Mouse (Mus musculus): Measurements from ENCODE around the gene B830017H08Rik. TPM values are rescaled to one million over a fixed set of nuclear protein-coding genes. Genes with fewer than 3 reads are reported as not detected.

Gene B830017H08Rik
- polyA plus RNA-seq, 1 experiment from 2014 or later, result not detected

- ATAC-seq (ENCODE audit: low read depth) (no peak), DNase-seq (no peak)
- H3K27me3 ChIP-seq, result peaks cover 100% of the 10 kb centered on the region
- no peak overlapping the region for H3K27ac ChIP-seq
- no peak overlapping the region for H3K4me3 ChIP-seq (replicated peaks)
- no peaks in the 10 kb centered on the region for H3K36me3 ChIP-seq
- no peak overlapping the region for H3K9ac ChIP-seq
- 11% methylated on average over 7 of the region's 7 CpGs for WGBS (ENCODE audit: insufficient replicate concordance)
- no peak overlapping the region for H3K4me2 ChIP-seq
- H3K9me3 ChIP-seq (replicated peaks), result no peaks in the 10 kb centered on the region
- H3K4me1 ChIP-seq (replicated peaks), result peaks cover 53% of the 10 kb centered on the region
These were observed 31.0 kb upstream of the B830017H08Rik start for GRCm38 (mm10) chr16:17801777-17802455.

GRCm38 (mm10) chr16:17802456-17802838, 30.5 kb upstream of the B830017H08Rik start:
- Histone ChIP-seq H3K9ac (no peak overlapping the region), H3K4me2 (peak overlapping the region; percentile 50), H3K27me3 (peaks cover 100% of the 10 kb centered on the region), H3K4me3 (replicated peaks) (peak overlapping the region; percentile 37), H3K27ac (no peak overlapping the region), H3K4me1 (replicated peaks) (peaks cover 53% of the 10 kb centered on the region), H3K9me3 (replicated peaks) (no peaks in the 10 kb centered on the region), H3K36me3 (no peaks in the 10 kb centered on the region)
- 11% methylated on average over 18 of the region's 18 CpGs for whole genome bisulfite sequencing (ENCODE audit: insufficient replicate concordance)
- DNase-seq (no peak), ATAC-seq (ENCODE audit: low read depth) (no peak)

- peak overlapping the region; percentile 37 for H3K4me3 ChIP-seq (replicated peaks)
- H3K27me3 ChIP-seq, result peaks cover 100% of the 10 kb centered on the region
- 4% methylated on average over 83 of the region's 83 CpGs for WGBS (ENCODE audit: insufficient replicate concordance)
- H3K27ac ChIP-seq, result no peak overlapping the region
- no peaks in the 10 kb centered on the region for H3K9me3 ChIP-seq (replicated peaks)
- H3K36me3 ChIP-seq, result no peaks in the 10 kb centered on the region
- ATAC-seq (ENCODE audit: low read depth), result no peak
- peaks cover 56% of the 10 kb centered on the region for H3K4me1 ChIP-seq (replicated peaks)
- DNase-seq, result no peak
- 0 out of 2 replicates have a peak overlapping the region, but pooled peaks have one; percentile 13 for H3K9ac ChIP-seq
- H3K4me2 ChIP-seq, result peak overlapping the region; percentile 50
These were observed 29.9 kb upstream of the B830017H08Rik start for GRCm38 (mm10) chr16:17802839-17803674.

- peaks cover 48% of the 10 kb centered on the region for H3K4me1 ChIP-seq (replicated peaks)
These were observed 29.1 kb upstream of the B830017H08Rik start for GRCm38 (mm10) chr16:17803675-17804448.

GRCm38 (mm10) chr16:17804449-17804912, 28.4 kb upstream of the B830017H08Rik start:
- Histone ChIP-seq H3K9ac (no peak overlapping the region), H3K4me1 (replicated peaks) (peaks cover 48% of the 10 kb centered on the region), H3K4me2 (peak overlapping the region; percentile 63), H3K27me3 (peaks cover 99% of the 10 kb centered on the region), H3K4me3 (replicated peaks) (peak overlapping the region; percentile 41), H3K27ac (no peak overlapping the region), H3K9me3 (replicated peaks) (no peaks in the 10 kb centered on the region), H3K36me3 (no peaks in the 10 kb centered on the region)
- WGBS (ENCODE audit: insufficient replicate concordance), result under 1% methylated on average over 33 of the region's 33 CpGs
- DNase-seq (no peak), ATAC-seq (ENCODE audit: low read depth) (peak; percentile 19; the same call in 1 of the 2 replicates)

More at GRCm38 (mm10) chr16:17803675-17804448, 29.1 kb upstream of the B830017H08Rik start:
- DNase-seq (no peak), ATAC-seq (ENCODE audit: low read depth) (no peak)
- Histone ChIP-seq H3K27ac (no peak overlapping the region), H3K4me3 (replicated peaks) (peak overlapping the region; percentile 41), H3K4me2 (peak overlapping the region; percentile 63), H3K9ac (no peak overlapping the region), H3K9me3 (replicated peaks) (no peaks in the 10 kb centered on the region), H3K36me3 (no peaks in the 10 kb centered on the region), H3K27me3 (peaks cover 99% of the 10 kb centered on the region)
- 12% methylated on average over 33 of the region's 33 CpGs for WGBS (ENCODE audit: insufficient replicate concordance)

GRCm38 (mm10) chr16:17804982-17805381, 27.9 kb upstream of the B830017H08Rik start:
- no peak overlapping the region for H3K9ac ChIP-seq
- H3K27me3 ChIP-seq, result peaks cover 99% of the 10 kb centered on the region
- no peak overlapping the region for H3K4me3 ChIP-seq (replicated peaks)
- no peak overlapping the region for H3K27ac ChIP-seq
- H3K4me1 ChIP-seq (replicated peaks), result peaks cover 48% of the 10 kb centered on the region
- DNase-seq (no peak), ATAC-seq (ENCODE audit: low read depth) (no peak)
- H3K9me3 ChIP-seq (replicated peaks), result no peaks in the 10 kb centered on the region
- H3K4me2 ChIP-seq, result peak overlapping the region; percentile 63
- no peaks in the 10 kb centered on the region for H3K36me3 ChIP-seq
- 8% methylated on average over 7 of the region's 7 CpGs for WGBS (ENCODE audit: insufficient replicate concordance)

GRCm38 (mm10) chr16:17806581-17807191, 26.2 kb upstream of the B830017H08Rik start:
- DNase-seq (no peak), ATAC-seq (ENCODE audit: low read depth) (no peak)
- Histone ChIP-seq H3K4me1 (replicated peaks) (peaks cover 48% of the 10 kb centered on the region), H3K27me3 (peaks cover 98% of the 10 kb centered on the region), H3K4me2 (peak overlapping the region; percentile 77), H3K27ac (no peak overlapping the region), H3K4me3 (replicated peaks) (peak overlapping the region; percentile 56), H3K9ac (peak overlapping the region; percentile 66), H3K9me3 (replicated peaks) (no peaks in the 10 kb centered on the region), H3K36me3 (no peaks in the 10 kb centered on the region)
- 4% methylated on average over 50 of the region's 50 CpGs for WGBS (ENCODE audit: insufficient replicate concordance)

- Histone ChIP-seq H3K27ac (no peak overlapping the region), H3K9me3 (replicated peaks) (no peaks in the 10 kb centered on the region), H3K4me1 (replicated peaks) (peaks cover 48% of the 10 kb centered on the region), H3K36me3 (no peaks in the 10 kb centered on the region), H3K4me2 (peak overlapping the region; percentile 77), H3K9ac (peak overlapping the region; percentile 66), H3K27me3 (peaks cover 96% of the 10 kb centered on the region), H3K4me3 (replicated peaks) (peak overlapping the region; percentile 56)
- 4% methylated on average over 73 of the region's 73 CpGs for WGBS (ENCODE audit: insufficient replicate concordance)
- peak; percentile 69 for ATAC-seq (ENCODE audit: low read depth)
- peak; percentile 64 for DNase-seq
These were observed 25.5 kb upstream of the B830017H08Rik start for GRCm38 (mm10) chr16:17807192-17808009.

- WGBS (ENCODE audit: insufficient replicate concordance), result 59% methylated on average over 4 of the region's 4 CpGs
- DNase-seq (no peak), ATAC-seq (ENCODE audit: low read depth) (no peak)
- no peak overlapping the region for H3K9ac ChIP-seq
- H3K9me3 ChIP-seq (replicated peaks), result no peaks in the 10 kb centered on the region
- no peaks in the 10 kb centered on the region for H3K36me3 ChIP-seq
- H3K4me3 ChIP-seq (replicated peaks), result no peak overlapping the region
- H3K4me1 ChIP-seq (replicated peaks), result peaks cover 32% of the 10 kb centered on the region
- peaks cover 96% of the 10 kb centered on the region for H3K27me3 ChIP-seq
- H3K4me2 ChIP-seq, result no peak overlapping the region
- H3K27ac ChIP-seq, result no peak overlapping the region
These were observed 23.8 kb upstream of the B830017H08Rik start for GRCm38 (mm10) chr16:17809125-17809524.

GRCm38 (mm10) chr16:17809711-17810110, 23.2 kb upstream of the B830017H08Rik start:
- no peak overlapping the region for H3K9ac ChIP-seq
- H3K27ac ChIP-seq, result no peak overlapping the region
- WGBS (ENCODE audit: insufficient replicate concordance), result 33% methylated on average over 7 of the region's 7 CpGs
- no peak for DNase-seq
- peaks cover 96% of the 10 kb centered on the region for H3K27me3 ChIP-seq
- H3K4me3 ChIP-seq (replicated peaks), result no peak overlapping the region
- H3K36me3 ChIP-seq, result no peaks in the 10 kb centered on the region
- no peaks in the 10 kb centered on the region for H3K9me3 ChIP-seq (replicated peaks)
- ATAC-seq (ENCODE audit: low read depth), result no peak
- no peak overlapping the region for H3K4me2 ChIP-seq
- H3K4me1 ChIP-seq (replicated peaks), result peaks cover 26% of the 10 kb centered on the region
